Comparison of ENCODE assay signal across 7 mouse cellular contexts in the genomic region with DNA sequence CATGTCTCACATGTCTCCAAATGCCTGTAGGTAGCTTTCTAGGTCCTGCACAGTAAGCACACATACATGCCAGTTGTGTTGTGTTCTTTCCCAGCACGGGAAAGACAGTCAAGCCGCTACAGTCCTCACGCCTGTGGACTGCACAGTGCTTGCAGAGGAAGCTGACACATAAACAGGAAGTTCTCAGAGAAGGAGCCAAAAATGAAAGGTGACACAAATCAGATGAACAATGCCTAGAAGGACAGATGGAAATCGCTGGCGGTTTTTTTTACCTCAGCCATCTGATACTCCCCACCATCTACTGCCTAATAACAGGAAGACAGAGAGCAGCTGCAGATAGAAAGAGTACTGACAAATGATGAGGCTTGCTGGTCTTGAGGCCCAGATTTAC. TPM values are rescaled to one million over a fixed set of nuclear protein-coding genes. Genes with fewer than 3 reads are reported as not detected.
DNase-seq lines count a peak whose midpoint lies in the region; ATAC-seq and TF ChIP-seq lines count a peak whose summit lies in the region.

A gene (minus strand): TSS at position 151 of the 391 bp plus-strand sequence.

- H3K36me3 ChIP-seq in intestine, postnatal 0 days (ENCODE audit: control insufficient read depth, insufficient read depth) = no peaks in the 10 kb centered on the region
- no peaks in the 10 kb centered on the region for H3K36me3 ChIP-seq in limb, embryonic 13.5 days
- no peaks in the 10 kb centered on the region for H3K36me3 ChIP-seq in midbrain, embryonic 13.5 days

- TF ChIP-seq CTCF in intestine, postnatal 0 days (IDR thresholded peaks at IDR 0.05; ENCODE audit: low read depth) = no peak

- H3K4me2 ChIP-seq in intestine, postnatal 0 days (replicated peaks; ENCODE audit: low read depth) = peak within 1 kb of the TSS; percentile 87
- peak within 1 kb of the TSS; percentile 83 for H3K4me2 ChIP-seq in limb, embryonic 13.5 days (replicated peaks)
- peak within 1 kb of the TSS; percentile 73 for H3K4me2 ChIP-seq in midbrain, embryonic 13.5 days (replicated peaks)

- peak within 1 kb of the TSS; percentile 99 for H3K4me3 ChIP-seq in intestine, postnatal 0 days (ENCODE audit: low read depth, low read length)
- peak within 1 kb of the TSS; percentile 95 for H3K4me3 ChIP-seq in limb, embryonic 13.5 days
- H3K4me3 ChIP-seq in midbrain, embryonic 13.5 days (replicated peaks) = peak within 1 kb of the TSS; percentile 97

- peak; percentile 75 for DNase-seq in T-cell, adult 2 months (ENCODE audit: low spot score)
- peak; percentile 23 to 31 for DNase-seq in cerebellum, postnatal 25 days
- DNase-seq in heart, adult 11 months = peak; percentile 98
- peak; percentile 35 to 67 for DNase-seq in thymus, adult 18-20 months

- peak within 1 kb of the TSS; percentile 99 for H3K9ac ChIP-seq in intestine, postnatal 0 days (ENCODE audit: low read depth, low read length)
- peak within 1 kb of the TSS; percentile 98 for H3K9ac ChIP-seq in limb, embryonic 13.5 days
- H3K9ac ChIP-seq in midbrain, embryonic 13.5 days (replicated peaks) = peak within 1 kb of the TSS; percentile 96

- peak within 1 kb of the TSS; percentile 100 for H3K27ac ChIP-seq in intestine, postnatal 0 days (ENCODE audit: low read depth, low read length)
- H3K27ac ChIP-seq in limb, embryonic 13.5 days = peak within 1 kb of the TSS; percentile 99
- peak within 1 kb of the TSS; percentile 99 for H3K27ac ChIP-seq in midbrain, embryonic 13.5 days

- H3K9me3 ChIP-seq in intestine, postnatal 0 days (ENCODE audit: control insufficient read depth) = no peaks in the 10 kb centered on the region
- peaks cover 5% of the 10 kb centered on the region; the same call in 1 of the 2 replicates for H3K9me3 ChIP-seq in limb, embryonic 13.5 days
- H3K9me3 ChIP-seq in midbrain, embryonic 13.5 days = no peaks in the 10 kb centered on the region

- H3K4me1 ChIP-seq in intestine, postnatal 0 days (replicated peaks; ENCODE audit: control insufficient read depth, insufficient read depth, low read length) = 0 out of 2 replicates have a peak, but pooled peaks cover 4% of the 10 kb centered on the region
- peaks cover 11% of the 10 kb centered on the region for H3K4me1 ChIP-seq in limb, embryonic 13.5 days
- peaks cover 14% of the 10 kb centered on the region for H3K4me1 ChIP-seq in midbrain, embryonic 13.5 days (replicated peaks)

- ATAC-seq in intestine, postnatal 0 days = no peak
- no peak for ATAC-seq in limb, embryonic 13.5 days (ENCODE audit: low FRiP score, low read depth)
- no peak for ATAC-seq in midbrain, embryonic 13.5 days

- 28% methylated on average over 5 of the region's 5 CpGs for WGBS in intestine, postnatal 0 days
- 40% methylated on average over 5 of the region's 5 CpGs for WGBS in limb, embryonic 13.5 days
- 55% methylated on average over 5 of the region's 5 CpGs for WGBS in midbrain, embryonic 13.5 days

- H3K27me3 ChIP-seq in intestine, postnatal 0 days (replicated peaks; ENCODE audit: control insufficient read depth, insufficient read depth, low read length) = no peaks in the 10 kb centered on the region
- H3K27me3 ChIP-seq in limb, embryonic 13.5 days = no peaks in the 10 kb centered on the region
- no peaks in the 10 kb centered on the region for H3K27me3 ChIP-seq in midbrain, embryonic 13.5 days

RNA-seq across cellular contexts. Expression of the gene that starts here (rescaled TPM):
- polyA plus RNA-seq in intestine, postnatal 0 days (2015; fragmentation: Nextera tagmentation; extraction: Ambion mirVana) = 17.0 and 18.3 TPM in 2 replicates
- polyA plus RNA-seq in limb, embryonic 13.5 days (2015; fragmentation: Nextera tagmentation; extraction: Ambion mirVana) = 23.3 and 26.2 TPM in 2 replicates
- polyA plus RNA-seq in midbrain, embryonic 13.5 days (2015; fragmentation: Nextera tagmentation; extraction: Ambion mirVana) = 13.4 and 13.8 TPM in 2 replicates

Comparison
In these comparisons a context has a peak if more than half of its experiments do, and no peak if none do; other contexts are left out.
1. DNase-seq: peak in every context shown above with its lines; median percentile 98 in heart, adult 11 months; 75 in T-cell, adult 2 months; 51 in thymus, adult 18-20 months; 27 in cerebellum, postnatal 25 days.